Mouse (Mus musculus) urinary bladder, postnatal 25 days (tissue): ENCODE measurements around the gene Sdhb.

Experiments
- DNase-seq: peaks from one replicate; pipeline ENCODE4 v3.0.0; 2022; ENCODE audit warnings: low spot score

Sdhb gene

GRCm38 (mm10) chr4:141014856-141015255, 53.9 kb downstream of the Sdhb start:
- no peak for DNase-seq

GRCm38 (mm10) chr4:141015356-141015755, 54.4 kb downstream of the Sdhb start:
- DNase-seq, result no peak

- DNase-seq, result no peak
Measured at GRCm38 (mm10) chr4:141016311-141016710, 55.3 kb downstream of the Sdhb start.

GRCm38 (mm10) chr4:141017657-141018436, 56.8 kb downstream of the Sdhb start:
- DNase-seq, result no peak

- no peak for DNase-seq
Measured at GRCm38 (mm10) chr4:141020220-141020619, 59.2 kb downstream of the Sdhb start.

- no peak for DNase-seq
Measured at GRCm38 (mm10) chr4:141020811-141021613, 60.0 kb downstream of the Sdhb start.

- no peak for DNase-seq
Measured at GRCm38 (mm10) chr4:141021614-141021929, 60.6 kb downstream of the Sdhb start.

- no peak for DNase-seq
Measured at GRCm38 (mm10) chr4:141024052-141024451, 63.0 kb downstream of the Sdhb start.

- DNase-seq, result no peak
Measured at GRCm38 (mm10) chr4:141024992-141025391, 64.0 kb downstream of the Sdhb start.
